Mouse (Mus musculus) midbrain, embryonic 11.5 days (tissue): ENCODE measurements at regions not wholly inside any gene's neighbourhood (a gene's known extent, or its start where the extent isn't known, plus 50 kb on each side); places are given as distances from the start of the nearest gene placed in this dataset.

Source experiments
- ATAC-seq: fragments of 200-750 bp; cut with Nextera tagmentation; 2 replicates; pipeline ENCODE4 v1.8.0; 2017; ENCODE audit warnings: moderate TSS enrichment, moderate library complexity; ENCODE audit not compliant: low FRiP score
- DNase-seq: peaks from one replicate; pipeline ENCODE4 v3.0.0; 2015; ENCODE audit warnings: low spot score; ENCODE audit errors: missing footprints
- H3K27ac ChIP-seq: fragments of 300-500 bp; sonication (generic); 2 replicates; pipeline ENCODE4 v1.5.1; 2014; ENCODE audit warnings: low read depth, low read length
- H3K27me3 ChIP-seq: fragments of 300-500 bp; sonication (generic); 2 replicates; pipeline ENCODE4 v1.6.1; 2014; ENCODE audit warnings: mild to moderate bottlenecking, low read length, moderate library complexity, mixed read lengths; ENCODE audit not compliant: control insufficient read depth, insufficient read depth
- H3K36me3 ChIP-seq: fragments of 300-500 bp; sonication (generic); 2 replicates; pipeline ENCODE4 v1.6.1; 2014; ENCODE audit warnings: mild to moderate bottlenecking, low read length, moderate library complexity, mixed read lengths; ENCODE audit not compliant: control insufficient read depth, insufficient read depth
- H3K4me1 ChIP-seq: fragments of 300-500 bp; sonication (generic); 2 replicates; pipeline ENCODE4 v1.6.1; 2014; ENCODE audit warnings: low read length; ENCODE audit not compliant: control insufficient read depth, insufficient read depth
- H3K4me2 ChIP-seq: fragments of 300-500 bp; sonication (generic); 2 replicates; pipeline ENCODE4 v1.6.1; 2014; ENCODE audit warnings: mild to moderate bottlenecking, moderate library complexity
- H3K4me3 ChIP-seq: fragments of 300-500 bp; sonication (generic); 2 replicates; pipeline ENCODE4 v1.5.1; 2014; ENCODE audit warnings: low read depth, low read length
- H3K9ac ChIP-seq: fragments of 300-500 bp; sonication (generic); 2 replicates; pipeline ENCODE4 v1.6.1; 2014; ENCODE audit warnings: low read length
- H3K9me3 ChIP-seq: fragments of 300-500 bp; sonication (generic); 2 replicates; pipeline ENCODE4 v1.6.1; 2016; ENCODE audit warnings: low read length; ENCODE audit not compliant: control insufficient read depth
- WGBS: fragments of 180-500 bp; shearing (Covaris S2); extraction: QIAGEN DNeasy Blood & Tissue Kit; methylation state at CpG from one replicate; pipeline ENCODE4 v1.1.7; 2014; 5-methylcytosine and 5-hydroxymethylcytosine counted together

- no peaks in the 10 kb centered on the region for H3K27me3 ChIP-seq
- ATAC-seq (no peak), DNase-seq (peak; percentile 68)
- no peaks in the 10 kb centered on the region for H3K36me3 ChIP-seq
- no peak overlapping the region for H3K4me2 ChIP-seq
- H3K4me3 ChIP-seq: no peak overlapping the region
- WGBS: 83% methylated on average over 12 of the region's 12 CpGs
- H3K9me3 ChIP-seq: no peaks in the 10 kb centered on the region
- no peak overlapping the region for H3K9ac ChIP-seq
- H3K27ac ChIP-seq: no peak overlapping the region
- no peaks in the 10 kb centered on the region for H3K4me1 ChIP-seq
These were observed 87.8 kb upstream of the Ccnd2 start for GRCm38 (mm10) chr6:127239529-127240471.

- Histone ChIP-seq H3K4me3 (no peak overlapping the region), H3K4me1 (no peaks in the 10 kb centered on the region), H3K9me3 (no peaks in the 10 kb centered on the region), H3K36me3 (no peaks in the 10 kb centered on the region), H3K27ac (no peak overlapping the region), H3K4me2 (no peak overlapping the region), H3K9ac (no peak overlapping the region), H3K27me3 (no peaks in the 10 kb centered on the region)
- DNase-seq (peak; percentile 69), ATAC-seq (no peak)
- 91% methylated on average over 19 of the region's 19 CpGs for WGBS
These were observed 88.7 kb upstream of the Ccnd2 start for GRCm38 (mm10) chr6:127240472-127241375.

GRCm38 (mm10) chr6:127241693-127242425 is 89.9 kb upstream of the Ccnd2 start:
- Histone ChIP-seq H3K9ac (no peak overlapping the region), H3K9me3 (no peaks in the 10 kb centered on the region), H3K27ac (no peak overlapping the region), H3K27me3 (no peaks in the 10 kb centered on the region), H3K4me2 (no peak overlapping the region), H3K4me3 (no peak overlapping the region), H3K36me3 (no peaks in the 10 kb centered on the region), H3K4me1 (no peaks in the 10 kb centered on the region)
- peak; percentile 56 for DNase-seq
- no peak for ATAC-seq
- whole genome bisulfite sequencing: 70% methylated on average over 14 of the region's 14 CpGs

- ATAC-seq (no peak), DNase-seq (peak; percentile 81)
- Histone ChIP-seq H3K27me3 (no peaks in the 10 kb centered on the region), H3K4me3 (no peak overlapping the region), H3K9ac (no peak overlapping the region), H3K36me3 (no peaks in the 10 kb centered on the region), H3K4me1 (no peaks in the 10 kb centered on the region), H3K9me3 (no peaks in the 10 kb centered on the region), H3K27ac (no peak overlapping the region), H3K4me2 (no peak overlapping the region)
- 78% methylated on average over 2 of the region's 2 CpGs for WGBS
These were observed 91.0 kb upstream of the Ccnd2 start for GRCm38 (mm10) chr6:127243032-127243431.

- no peaks in the 10 kb centered on the region for H3K27me3 ChIP-seq
- WGBS: 82% methylated on average over 4 of the region's 4 CpGs
These were observed 93.9 kb upstream of the Ccnd2 start for GRCm38 (mm10) chr6:127245814-127246440.

GRCm38 (mm10) chr6:127246730-127247129 is 94.7 kb upstream of the Ccnd2 start:
- Histone ChIP-seq H3K4me1 (peaks cover 15% of the 10 kb centered on the region), H3K9ac (no peak overlapping the region), H3K27ac (no peak overlapping the region), H3K9me3 (no peaks in the 10 kb centered on the region), H3K4me3 (no peak overlapping the region), H3K36me3 (no peaks in the 10 kb centered on the region), H3K27me3 (no peaks in the 10 kb centered on the region), H3K4me2 (no peak overlapping the region)
- 86% methylated on average over 7 of the region's 7 CpGs for WGBS
- ATAC-seq: no peak
- peak; percentile 66 for DNase-seq

More at GRCm38 (mm10) chr6:127245814-127246440, 93.9 kb upstream of the Ccnd2 start:
- Histone ChIP-seq H3K36me3 (no peaks in the 10 kb centered on the region), H3K9me3 (no peaks in the 10 kb centered on the region), H3K4me1 (peaks cover 7% of the 10 kb centered on the region), H3K27ac (no peak overlapping the region), H3K9ac (no peak overlapping the region), H3K4me3 (no peak overlapping the region), H3K4me2 (no peak overlapping the region)
- DNase-seq (peak; percentile 17), ATAC-seq (no peak)

- Histone ChIP-seq H3K9me3 (no peaks in the 10 kb centered on the region), H3K4me1 (peaks cover 22% of the 10 kb centered on the region), H3K4me3 (no peak overlapping the region), H3K36me3 (no peaks in the 10 kb centered on the region), H3K9ac (no peak overlapping the region), H3K4me2 (no peak overlapping the region), H3K27me3 (no peaks in the 10 kb centered on the region), H3K27ac (no peak overlapping the region)
- WGBS: 20% methylated on average over 5 of the region's 5 CpGs
- peak; percentile 73 for DNase-seq
- no peak for ATAC-seq
These were observed 95.3 kb upstream of the Ccnd2 start for GRCm38 (mm10) chr6:127247343-127247742.

GRCm38 (mm10) chr6:127250181-127250873 is 98.3 kb upstream of the Ccnd2 start:
- Histone ChIP-seq H3K4me3 (no peak overlapping the region), H3K36me3 (no peaks in the 10 kb centered on the region), H3K27ac (no peak overlapping the region), H3K27me3 (no peaks in the 10 kb centered on the region), H3K4me2 (peak overlapping the region; percentile 2; the same call in 1 of the 2 replicates), H3K9me3 (no peaks in the 10 kb centered on the region), H3K9ac (no peak overlapping the region), H3K4me1 (peaks cover 25% of the 10 kb centered on the region)
- peak; percentile 88 for DNase-seq
- no peak for ATAC-seq
- WGBS: 14% methylated on average over 8 of the region's 8 CpGs
